Mouse (Mus musculus) midbrain, postnatal 0 days (tissue): ENCODE results near the gene Ocln. TPM values are rescaled to one million over a fixed set of nuclear protein-coding genes. Genes with fewer than 3 reads are reported as not detected.
"Not testable (repeated sequence)": the region's sequence is repeated elsewhere in the genome, so short reads cannot be mapped to it uniquely, and the experiment has no call there.

Experiments
- ATAC-seq: fragments of 200-750 bp; cut with Nextera tagmentation; 2 replicates; pipeline ENCODE4 v1.8.0; 2017; ENCODE audit warnings: moderate number of reproducible peaks, mild to moderate bottlenecking, moderate TSS enrichment, moderate library complexity; ENCODE audit not compliant: low FRiP score
- DNase-seq: peaks from one replicate; pipeline ENCODE4 v3.0.0-alpha.2; 2015; ENCODE audit warnings: low spot score
- H3K27ac ChIP-seq: fragments of 300-500 bp; sonication (generic); 2 replicates; pipeline ENCODE4 v1.5.1; 2014; ENCODE audit warnings: low read depth, mild to moderate bottlenecking, low read length, mixed read lengths
- H3K27me3 ChIP-seq: fragments of 300-500 bp; sonication (generic); 2 replicates; pipeline ENCODE4 v1.6.1; 2014; ENCODE audit warnings: low read length, control low read depth, mixed read lengths; ENCODE audit not compliant: insufficient read depth
- H3K36me3 ChIP-seq: fragments of 300-500 bp; sonication (generic); 2 replicates; pipeline ENCODE4 v1.6.1; 2014; ENCODE audit warnings: low read length, control low read depth, mixed read lengths; ENCODE audit not compliant: insufficient read depth
- H3K4me1 ChIP-seq: fragments of 300-500 bp; sonication (generic); 2 replicates; pipeline ENCODE4 v1.6.1; 2014; ENCODE audit warnings: mild to moderate bottlenecking, control low read depth, antibody characterized with exemption, low read length, mixed read lengths; ENCODE audit not compliant: insufficient read depth
- H3K4me2 ChIP-seq: fragments of 300-500 bp; sonication (generic); 2 replicates; pipeline ENCODE4 v1.6.1; 2014; ENCODE audit warnings: low read depth, mild to moderate bottlenecking, low read length, mixed read lengths; ENCODE audit not compliant: poor library complexity, severe bottlenecking
- H3K4me3 ChIP-seq: fragments of 300-500 bp; sonication (generic); 2 replicates; pipeline ENCODE4 v1.5.1; 2014; ENCODE audit warnings: low read depth, mild to moderate bottlenecking, low read length, moderate library complexity
- H3K9ac ChIP-seq: fragments of 300-500 bp; sonication (generic); replicated peaks from 2 replicates; pipeline ENCODE4 v1.6.1; 2014; ENCODE audit warnings: mild to moderate bottlenecking, low read length, moderate library complexity, mixed read lengths; ENCODE audit not compliant: poor library complexity, severe bottlenecking
- H3K9me3 ChIP-seq: fragments of 300-500 bp; sonication (generic); 2 replicates; pipeline ENCODE4 v1.6.1; 2016; ENCODE audit warnings: low read length, control low read depth
- CTCF ChIP-seq: IDR thresholded peaks from 2 replicates; pipeline ENCODE4 v1.5.1; 2016; ENCODE audit warnings: antibody characterized with exemption, mild to moderate bottlenecking
- WGBS: fragments of 180-500 bp; shearing (Covaris S2); extraction: QIAGEN DNeasy Blood & Tissue Kit; methylation state at CpG from one replicate; pipeline ENCODE4 v1.1.7; 2014; 5-methylcytosine and 5-hydroxymethylcytosine counted together
- polyA plus RNA-seq: library from polyadenylated mRNA; unstranded; fragments of >200 nt; fragmentation: Nextera tagmentation; extraction: Ambion mirVana; gene quantifications from 2 replicates; pipeline ENCODE4 v1.2.1, GENCODE M21; 2015
- total RNA-seq: library from RNA; depleted of rRNA; stranded (reverse); fragments of >200 nt; gene quantifications from 2 replicates; pipeline ENCODE4 v1.2.3, GENCODE M21; 2014

Gene Ocln
- total and polyA plus RNA-seq, 2 experiments from 2014 or later, result 9.0 to 12.7 TPM

GRCm38 (mm10) chr13:100512792-100513191 lies 39.7 kb downstream of the Ocln start:
- H3K36me3 ChIP-seq, result no peaks in the 10 kb centered on the region
- H3K9me3 ChIP-seq, result no peaks in the 10 kb centered on the region
- DNase-seq (no peak), ATAC-seq (no peak)
- H3K9ac ChIP-seq, result no peak overlapping the region
- H3K4me1 ChIP-seq, result no peaks in the 10 kb centered on the region
- H3K4me3 ChIP-seq, result no peak overlapping the region
- no peaks in the 10 kb centered on the region for H3K27me3 ChIP-seq
- H3K4me2 ChIP-seq, result no peak overlapping the region
- no peak overlapping the region for H3K27ac ChIP-seq
- 89% methylated on average over 2 of the region's 2 CpGs for WGBS
- no peak for TF ChIP-seq CTCF

DNA sequence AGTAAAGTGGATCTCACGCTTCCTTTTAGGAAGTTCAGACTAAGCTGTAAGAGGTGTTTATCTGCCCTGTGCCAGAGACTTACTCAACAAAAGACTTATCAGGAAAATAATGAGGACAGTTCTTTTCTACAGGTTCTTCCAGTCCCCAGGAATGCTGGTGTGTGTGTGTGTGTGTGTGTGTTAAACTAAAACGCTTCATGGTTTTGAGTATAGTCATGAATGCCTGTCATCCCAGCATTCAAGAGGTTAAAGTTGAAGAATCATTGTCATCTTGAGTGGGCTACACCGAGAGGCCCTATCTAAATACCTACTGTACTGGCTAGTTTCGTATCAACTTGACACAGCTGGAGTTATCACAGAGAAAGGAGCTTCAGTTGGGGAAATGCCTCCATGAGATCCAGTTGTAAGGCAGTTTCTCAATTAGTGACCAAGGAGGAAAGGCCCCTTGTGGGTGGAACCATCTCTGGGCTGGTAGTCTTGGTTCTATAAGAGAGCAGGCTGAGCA lies 40.6 kb downstream of the Ocln start:
- no peaks in the 10 kb centered on the region for H3K9me3 ChIP-seq
- no peak overlapping the region for H3K9ac ChIP-seq
- 79% methylated on average over 4 of the region's 4 CpGs for WGBS
- H3K4me1 ChIP-seq, result no peaks in the 10 kb centered on the region
- no peak overlapping the region for H3K4me3 ChIP-seq
- ATAC-seq (no peak), DNase-seq (no peak)
- no peaks in the 10 kb centered on the region for H3K27me3 ChIP-seq
- no peak overlapping the region for H3K27ac ChIP-seq
- no peak for TF ChIP-seq CTCF
- H3K4me2 ChIP-seq, result no peak overlapping the region
- no peaks in the 10 kb centered on the region for H3K36me3 ChIP-seq

DNA sequence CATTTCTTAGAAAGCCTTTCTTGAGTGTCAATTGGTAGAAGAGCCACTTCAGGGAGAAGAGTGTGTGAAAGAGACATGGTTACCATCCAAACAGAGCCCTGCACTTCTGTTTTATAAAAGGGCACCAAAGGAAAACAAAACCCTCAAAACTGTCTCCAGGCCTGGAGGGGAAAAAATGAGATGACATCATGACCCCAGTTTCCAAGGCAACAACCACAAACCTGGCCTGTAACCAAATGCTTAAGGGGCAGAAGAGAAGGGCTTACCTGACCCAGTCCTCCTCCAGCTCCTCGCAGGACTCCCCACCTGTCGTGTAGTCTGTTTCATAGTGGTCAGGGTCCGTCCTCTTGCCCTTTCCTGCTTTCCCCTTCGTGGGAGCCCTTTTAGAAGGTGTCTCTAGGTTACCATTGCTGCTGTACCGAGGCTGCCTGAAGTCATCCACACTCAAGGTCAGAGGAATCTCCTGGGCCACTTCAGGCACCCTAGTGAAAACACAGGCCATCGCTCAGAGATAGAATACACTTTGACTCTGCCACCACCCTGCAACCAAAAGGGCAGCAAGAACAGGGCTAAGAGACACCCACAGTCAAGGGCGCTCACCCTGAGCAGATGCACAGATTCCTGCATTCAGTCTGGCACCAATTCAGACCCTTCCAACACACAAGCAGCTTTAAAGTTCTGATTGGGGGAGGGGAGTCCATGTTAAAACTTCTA lies 41.2 kb downstream of the Ocln start:
- Histone ChIP-seq H3K36me3 (no peaks in the 10 kb centered on the region), H3K9ac (no peak overlapping the region), H3K4me3 (no peak overlapping the region), H3K4me2 (no peak overlapping the region), H3K4me1 (no peaks in the 10 kb centered on the region), H3K27me3 (no peaks in the 10 kb centered on the region), H3K9me3 (no peaks in the 10 kb centered on the region), H3K27ac (no peak overlapping the region)
- ATAC-seq, result no peak
- DNase-seq, result no peak
- 73% methylated on average over 7 of the region's 7 CpGs for WGBS
- TF ChIP-seq CTCF, result no peak

DNA sequence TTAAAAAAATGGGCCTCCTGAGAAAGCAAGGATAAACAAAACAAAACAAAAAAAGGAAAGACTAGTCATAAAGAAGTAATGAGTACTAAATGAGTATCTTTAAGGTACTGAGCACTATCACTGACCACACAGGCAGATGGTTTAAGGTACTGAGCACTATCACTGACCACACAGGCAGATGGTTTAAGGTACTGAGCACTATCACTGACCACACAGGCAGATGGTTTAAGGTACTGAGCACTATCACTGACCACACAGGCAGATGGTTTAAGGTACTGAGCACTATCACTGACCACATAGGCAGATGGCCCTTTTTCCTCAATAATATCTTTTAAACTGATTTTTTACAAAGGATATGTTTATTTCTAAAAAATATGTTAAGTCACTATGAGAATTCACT lies 52.9 kb downstream of the Ocln start:
- H3K4me1 ChIP-seq, H3K9me3 ChIP-seq, H3K4me3 ChIP-seq, ATAC-seq, H3K36me3 ChIP-seq, H3K27me3 ChIP-seq, H3K9ac ChIP-seq, H3K27ac ChIP-seq, H3K4me2 ChIP-seq, DNase-seq: not testable (repeated sequence)

- no peak overlapping the region for H3K4me2 ChIP-seq
These were observed 57.2 kb downstream of the Ocln start for GRCm38 (mm10) chr13:100495337-100495736.

GRCm38 (mm10) chr13:100494370-100494769 lies 58.1 kb downstream of the Ocln start:
- not testable (repeated sequence) for H3K27me3 ChIP-seq, H3K4me1 ChIP-seq, DNase-seq, H3K9me3 ChIP-seq, H3K4me2 ChIP-seq, H3K36me3 ChIP-seq, H3K4me3 ChIP-seq, H3K9ac ChIP-seq, H3K27ac ChIP-seq, ATAC-seq
- WGBS, result 66% methylated on average over 8 of the region's 8 CpGs
- peak; percentile 30 for TF ChIP-seq CTCF

More at GRCm38 (mm10) chr13:100495337-100495736, 57.2 kb downstream of the Ocln start:
- no peaks in the 10 kb centered on the region for H3K27me3 ChIP-seq
- H3K4me3 ChIP-seq, result no peak overlapping the region
- no peaks in the 10 kb centered on the region for H3K4me1 ChIP-seq
- no peaks in the 10 kb centered on the region for H3K9me3 ChIP-seq
- H3K27ac ChIP-seq, result no peak overlapping the region
- no peaks in the 10 kb centered on the region for H3K36me3 ChIP-seq
- no peak for ATAC-seq
- H3K9ac ChIP-seq, result no peak overlapping the region
- TF ChIP-seq CTCF, result no peak
- DNase-seq, result no peak
- WGBS, result 88% methylated on average over 4 of the region's 4 CpGs
